Mouse (Mus musculus): Measurements from ENCODE around the gene Tsacc. TPM values are rescaled to one million over a fixed set of nuclear protein-coding genes. Genes with fewer than 3 reads are reported as not detected.
"Not testable (repeated sequence)": the region's sequence is repeated elsewhere in the genome, so short reads cannot be mapped to it uniquely, and the experiment has no call there.

The Tsacc gene
- polyA plus RNA-seq, 1 experiment from 2014 or later, result 9.1 TPM

- WGBS, result 52% methylated on average over 4 of the region's 4 CpGs
- ATAC-seq (ENCODE audit: insufficient read depth, low FRiP score, low TSS enrichment) (no peak), DNase-seq (ENCODE audit: low spot score) (no peak)
- Histone ChIP-seq H3K4me1 (ENCODE audit: control insufficient read depth, insufficient read depth, low read length) (peaks cover 2% of the 10 kb centered on the region; the same call in 1 of the 2 replicates), H3K27ac (ENCODE audit: low read depth, low read length) (no peak overlapping the region), H3K9me3 (ENCODE audit: control insufficient read depth, low read length) (no peaks in the 10 kb centered on the region), H3K36me3 (ENCODE audit: control insufficient read depth, insufficient read depth, low read length) (no peaks in the 10 kb centered on the region), H3K9ac (ENCODE audit: low read length) (no peak overlapping the region), H3K4me2 (ENCODE audit: low read depth) (no peak overlapping the region), H3K4me3 (ENCODE audit: low read depth, low read length) (no peak overlapping the region), H3K27me3 (ENCODE audit: control insufficient read depth, insufficient read depth, low read length) (no peaks in the 10 kb centered on the region)
These were observed 4.8 kb downstream of the Tsacc start for GRCm38 (mm10) chr3:88291970-88292369.

GRCm38 (mm10) chr3:88288133-88288713, 8.6 kb downstream of the Tsacc start:
- not testable (repeated sequence) for H3K27me3 ChIP-seq (ENCODE audit: control insufficient read depth, insufficient read depth, low read length); H3K36me3 ChIP-seq (ENCODE audit: control insufficient read depth, insufficient read depth, low read length); H3K4me1 ChIP-seq (ENCODE audit: control insufficient read depth, insufficient read depth, low read length); H3K27ac ChIP-seq (ENCODE audit: low read depth, low read length); DNase-seq (ENCODE audit: low spot score); H3K4me2 ChIP-seq (ENCODE audit: low read depth); H3K4me3 ChIP-seq (ENCODE audit: low read depth, low read length); H3K9me3 ChIP-seq (ENCODE audit: control insufficient read depth, low read length); ATAC-seq (ENCODE audit: insufficient read depth, low FRiP score, low TSS enrichment); H3K9ac ChIP-seq (ENCODE audit: low read length)
- WGBS, result 80% methylated on average over 8 of the region's 10 CpGs

GRCm38 (mm10) chr3:88287110-88287509, 9.7 kb downstream of the Tsacc start, which contains the start of gene Gm38392:
Gene Gm38392, minus strand, starts transcription at chr3:88287210.
- no peaks in the 10 kb centered on the region for H3K27me3 ChIP-seq (ENCODE audit: control insufficient read depth, insufficient read depth, low read length)
- no peak within 1 kb of the TSS for H3K9ac ChIP-seq (ENCODE audit: low read length)
- 97% methylated on average over 4 of the region's 4 CpGs for WGBS
- no peaks in the 10 kb centered on the region for H3K9me3 ChIP-seq (ENCODE audit: control insufficient read depth, low read length)
- H3K4me3 ChIP-seq (ENCODE audit: low read depth, low read length), result no peak within 1 kb of the TSS
- H3K27ac ChIP-seq (ENCODE audit: low read depth, low read length), result no peak within 1 kb of the TSS
- ATAC-seq (ENCODE audit: insufficient read depth, low FRiP score, low TSS enrichment), result no peak
- H3K4me1 ChIP-seq (ENCODE audit: control insufficient read depth, insufficient read depth, low read length), result no peaks in the 10 kb centered on the region
- H3K36me3 ChIP-seq (ENCODE audit: control insufficient read depth, insufficient read depth, low read length), result no peaks in the 10 kb centered on the region
- DNase-seq (ENCODE audit: low spot score), result no peak
- H3K4me2 ChIP-seq (ENCODE audit: low read depth), result no peak within 1 kb of the TSS

DNA sequence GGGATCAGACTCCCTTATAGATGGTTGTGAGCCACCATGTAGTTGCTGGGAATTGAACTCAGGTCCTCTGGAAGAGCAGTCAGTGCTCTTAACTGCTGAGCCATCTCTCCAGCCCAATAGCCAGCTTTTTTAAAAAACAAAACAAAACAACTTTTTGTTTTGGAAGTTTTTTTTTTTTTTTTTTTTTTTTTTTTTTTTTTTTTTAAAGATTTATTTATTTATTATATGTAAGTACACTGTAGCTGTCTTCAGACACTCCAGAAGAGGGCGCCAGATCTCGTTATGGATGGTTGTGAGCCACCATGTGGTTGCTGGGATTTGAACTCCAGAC, 11.3 kb downstream of the Tsacc start:
- H3K27ac ChIP-seq (ENCODE audit: low read depth, low read length); H3K4me3 ChIP-seq (ENCODE audit: low read depth, low read length); DNase-seq (ENCODE audit: low spot score); H3K4me2 ChIP-seq (ENCODE audit: low read depth); H3K9ac ChIP-seq (ENCODE audit: low read length); H3K9me3 ChIP-seq (ENCODE audit: control insufficient read depth, low read length); ATAC-seq (ENCODE audit: insufficient read depth, low FRiP score, low TSS enrichment); H3K36me3 ChIP-seq (ENCODE audit: control insufficient read depth, insufficient read depth, low read length); H3K27me3 ChIP-seq (ENCODE audit: control insufficient read depth, insufficient read depth, low read length); H3K4me1 ChIP-seq (ENCODE audit: control insufficient read depth, insufficient read depth, low read length): not testable (repeated sequence)
- no CpG with 5 or more reads among the region's 2 CpGs for WGBS

- H3K36me3 ChIP-seq (ENCODE audit: control insufficient read depth, insufficient read depth, low read length); H3K4me1 ChIP-seq (ENCODE audit: control insufficient read depth, insufficient read depth, low read length); ATAC-seq (ENCODE audit: insufficient read depth, low FRiP score, low TSS enrichment); H3K27me3 ChIP-seq (ENCODE audit: control insufficient read depth, insufficient read depth, low read length); H3K9me3 ChIP-seq (ENCODE audit: control insufficient read depth, low read length); DNase-seq (ENCODE audit: low spot score); H3K27ac ChIP-seq (ENCODE audit: low read depth, low read length); H3K9ac ChIP-seq (ENCODE audit: low read length); H3K4me2 ChIP-seq (ENCODE audit: low read depth); H3K4me3 ChIP-seq (ENCODE audit: low read depth, low read length): not testable (repeated sequence)
- 97% methylated on average over 14 of the region's 14 CpGs for WGBS
These were observed 11.8 kb downstream of the Tsacc start for GRCm38 (mm10) chr3:88284815-88285564.

DNA sequence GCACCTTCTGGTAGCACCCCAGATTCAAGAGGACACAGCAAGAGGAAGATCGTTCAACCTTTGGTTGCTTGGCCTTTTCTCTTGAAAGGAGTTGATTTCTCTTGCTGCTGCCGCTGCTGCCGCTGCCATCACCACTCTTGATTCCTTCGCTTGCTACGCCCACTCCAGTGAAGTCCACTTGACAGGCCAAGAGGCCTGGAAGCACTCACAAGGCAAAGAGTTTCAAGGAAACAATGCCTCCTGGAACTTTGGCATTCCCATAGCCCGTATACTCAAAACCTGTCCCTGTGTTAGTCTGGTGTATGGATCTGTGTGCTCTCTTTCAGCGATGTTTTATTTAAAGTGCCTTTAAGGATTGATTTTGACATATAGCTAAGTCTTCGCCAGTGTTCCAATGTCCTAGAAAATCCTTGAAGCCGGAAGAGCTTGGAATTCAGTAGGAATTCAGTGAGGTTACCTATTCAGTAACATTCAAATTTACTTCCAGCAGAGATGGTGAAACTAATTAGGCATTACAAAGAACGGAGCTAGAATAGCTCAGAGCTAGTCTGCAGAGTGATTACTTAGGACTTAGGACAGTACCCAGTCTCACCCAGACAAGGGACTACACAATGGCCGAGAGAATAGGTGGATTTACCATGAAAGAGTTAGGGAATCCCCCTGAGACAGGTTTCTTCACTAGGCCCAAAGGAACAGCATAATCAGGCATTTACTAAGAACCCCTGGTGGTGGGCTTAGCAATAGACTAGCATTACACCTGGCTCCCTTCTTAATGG, 15.5 kb downstream of the Tsacc start:
- H3K9ac ChIP-seq (ENCODE audit: low read length); H3K27ac ChIP-seq (ENCODE audit: low read depth, low read length); H3K9me3 ChIP-seq (ENCODE audit: control insufficient read depth, low read length); H3K36me3 ChIP-seq (ENCODE audit: control insufficient read depth, insufficient read depth, low read length); H3K4me1 ChIP-seq (ENCODE audit: control insufficient read depth, insufficient read depth, low read length); H3K4me3 ChIP-seq (ENCODE audit: low read depth, low read length); DNase-seq (ENCODE audit: low spot score); H3K27me3 ChIP-seq (ENCODE audit: control insufficient read depth, insufficient read depth, low read length); H3K4me2 ChIP-seq (ENCODE audit: low read depth); ATAC-seq (ENCODE audit: insufficient read depth, low FRiP score, low TSS enrichment): not testable (repeated sequence)
- 72% methylated on average over 11 of the region's 11 CpGs for WGBS

DNA sequence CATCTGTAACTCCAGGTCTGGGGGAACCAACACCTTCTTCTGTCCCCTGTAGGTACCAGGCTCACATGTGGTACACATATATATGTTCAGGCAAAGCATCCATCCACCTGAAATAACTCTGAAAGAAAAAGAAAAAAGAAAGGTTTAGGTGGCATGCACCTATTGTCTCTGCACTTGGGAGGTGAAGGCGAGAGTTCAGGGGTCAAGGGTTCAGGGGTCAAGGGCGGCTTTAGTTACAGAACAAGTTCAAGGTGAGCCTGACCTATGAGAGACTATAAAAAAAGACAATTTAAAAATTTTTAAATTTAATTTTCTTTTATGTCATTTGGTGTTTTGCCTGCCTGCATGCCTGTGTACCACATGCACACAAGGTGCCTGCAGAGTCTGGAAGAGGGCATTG, 16.8 kb downstream of the Tsacc start:
- DNase-seq (ENCODE audit: low spot score) (no peak), ATAC-seq (ENCODE audit: insufficient read depth, low FRiP score, low TSS enrichment) (no peak)
- no peak overlapping the region for H3K4me2 ChIP-seq (ENCODE audit: low read depth)
- no peaks in the 10 kb centered on the region for H3K27me3 ChIP-seq (ENCODE audit: control insufficient read depth, insufficient read depth, low read length)
- no peaks in the 10 kb centered on the region for H3K36me3 ChIP-seq (ENCODE audit: control insufficient read depth, insufficient read depth, low read length)
- no peak overlapping the region for H3K9ac ChIP-seq (ENCODE audit: low read length)
- no peak overlapping the region for H3K4me3 ChIP-seq (ENCODE audit: low read depth, low read length)
- no peaks in the 10 kb centered on the region for H3K4me1 ChIP-seq (ENCODE audit: control insufficient read depth, insufficient read depth, low read length)
- WGBS, result 93% methylated on average over 2 of the region's 2 CpGs
- H3K9me3 ChIP-seq (ENCODE audit: control insufficient read depth, low read length), result no peaks in the 10 kb centered on the region
- H3K27ac ChIP-seq (ENCODE audit: low read depth, low read length), result no peak overlapping the region

- no peaks in the 10 kb centered on the region for H3K27me3 ChIP-seq (ENCODE audit: control insufficient read depth, insufficient read depth, low read length)
- H3K4me3 ChIP-seq (ENCODE audit: low read depth, low read length), result no peak overlapping the region
- DNase-seq (ENCODE audit: low spot score) (no peak), ATAC-seq (ENCODE audit: insufficient read depth, low FRiP score, low TSS enrichment) (no peak)
- no peaks in the 10 kb centered on the region for H3K9me3 ChIP-seq (ENCODE audit: control insufficient read depth, low read length)
- H3K36me3 ChIP-seq (ENCODE audit: control insufficient read depth, insufficient read depth, low read length), result no peaks in the 10 kb centered on the region
- no peak overlapping the region for H3K4me2 ChIP-seq (ENCODE audit: low read depth)
- no peaks in the 10 kb centered on the region for H3K4me1 ChIP-seq (ENCODE audit: control insufficient read depth, insufficient read depth, low read length)
- WGBS, result 45% methylated on average over 7 of the region's 7 CpGs
- H3K27ac ChIP-seq (ENCODE audit: low read depth, low read length), result no peak overlapping the region
- H3K9ac ChIP-seq (ENCODE audit: low read length), result no peak overlapping the region
These were observed 20.2 kb downstream of the Tsacc start for GRCm38 (mm10) chr3:88276529-88277143.
